Mouse (Mus musculus): ENCODE measurements around the gene Depdc1b.
A peak's percentile ranks its signal among the peaks of the same experiment; 100 is the strongest.

The Depdc1b gene

DNA sequence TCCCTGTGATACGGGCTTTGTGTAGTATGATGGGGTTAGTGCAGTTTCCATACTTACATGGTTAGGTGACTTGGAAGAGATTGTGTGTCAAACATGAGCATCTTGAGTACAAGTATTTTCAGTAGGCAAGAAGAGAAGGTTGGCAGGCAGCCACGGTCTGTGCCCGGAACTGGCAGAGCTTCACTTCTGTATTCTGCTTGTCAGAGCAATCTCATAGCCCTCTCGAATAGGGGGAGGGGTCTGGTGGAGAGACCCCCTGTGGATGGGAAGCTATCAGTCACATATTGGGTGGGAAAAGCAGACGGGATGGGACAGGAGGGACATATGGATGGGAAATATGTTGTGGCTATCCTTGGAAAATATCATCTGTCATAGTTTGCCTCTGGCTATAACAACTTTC lies 33.5 kb downstream of the Depdc1b start:
- peak in 1 of 2 experiments; percentile 25 for DNase-seq (ENCODE audit: low spot score in 2 of 2)

DNA sequence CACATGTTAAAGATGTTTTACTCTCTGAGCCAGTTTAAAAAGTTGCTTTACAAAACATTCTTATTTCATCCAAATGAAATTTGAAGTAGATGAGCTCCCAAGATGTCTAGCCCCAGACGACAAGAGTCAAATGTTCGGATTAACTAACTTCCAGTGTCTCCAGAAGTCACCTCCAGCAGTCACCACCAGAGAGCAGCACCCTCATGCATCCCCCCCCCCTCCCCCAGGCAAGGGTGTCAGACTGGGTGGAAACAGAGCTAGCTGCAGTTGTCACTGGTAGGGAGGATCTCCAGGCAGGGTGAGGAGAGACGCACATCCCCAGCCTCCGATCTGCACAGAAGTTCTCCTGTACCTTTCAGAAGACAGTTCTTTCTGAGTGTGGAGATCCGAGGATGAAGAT lies 37.6 kb downstream of the Depdc1b start:
- DNase-seq (ENCODE audit: low spot score in 2 of 2) = no peak

DNA sequence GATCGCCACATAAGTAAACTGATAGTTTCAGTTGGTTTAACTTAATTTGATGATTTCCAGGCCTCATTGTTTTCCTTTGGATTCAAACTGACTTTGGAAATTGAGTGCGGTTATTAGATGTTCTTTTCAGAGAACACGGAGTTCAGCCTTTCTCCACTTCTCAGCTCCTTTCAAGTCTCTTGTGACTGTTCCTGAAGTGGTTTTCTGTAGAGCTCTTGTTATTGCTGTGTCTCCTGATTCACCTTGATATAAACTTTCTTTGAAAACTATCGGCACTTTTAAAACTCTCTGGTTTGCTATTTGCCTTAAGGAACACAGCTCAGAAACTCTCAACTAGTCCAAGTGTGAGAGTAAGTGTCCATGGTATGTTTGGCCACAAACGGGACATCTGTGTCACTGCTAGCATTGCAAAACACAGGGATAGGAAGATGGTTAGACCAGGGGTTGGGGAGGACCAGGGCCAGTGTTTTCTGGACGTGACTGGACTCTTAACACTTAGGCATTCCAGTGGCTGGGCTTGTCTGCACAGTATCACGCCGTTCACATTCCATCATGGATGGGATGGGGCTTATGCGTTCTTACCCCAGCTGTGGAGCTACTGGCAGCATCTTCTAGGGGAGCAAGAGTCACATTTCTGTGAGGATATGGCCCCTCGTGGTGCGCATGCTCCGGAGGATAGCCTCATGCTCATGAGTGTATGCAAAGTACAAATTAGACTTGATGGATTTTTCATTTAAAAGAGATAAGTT lies 38.8 kb downstream of the Depdc1b start:
- no peak for DNase-seq (ENCODE audit: low spot score in 2 of 2)

DNA sequence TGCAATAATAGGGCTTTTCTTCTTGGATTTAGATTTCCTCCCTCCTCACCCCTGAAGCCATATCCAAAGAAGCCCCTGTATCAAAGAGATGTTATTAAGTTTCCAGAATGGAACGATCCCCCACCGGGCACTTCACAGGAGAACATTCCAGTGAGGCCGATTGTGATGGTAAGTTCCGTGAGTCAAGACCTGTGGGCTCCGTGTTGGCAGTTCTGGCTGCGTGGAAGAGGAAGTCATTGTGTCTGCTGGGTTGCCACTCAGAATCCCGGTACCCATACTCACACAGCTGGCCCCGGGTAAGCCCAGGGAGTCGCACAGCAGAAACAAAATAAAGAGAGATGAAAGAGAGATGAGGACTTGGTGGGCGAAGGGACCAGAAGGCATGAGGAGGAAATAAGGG lies 41.2 kb downstream of the Depdc1b start:
- DNase-seq (ENCODE audit: low spot score in 2 of 2) = no peak

GRCm38 (mm10) chr13:108358228-108358627 lies 42.1 kb downstream of the Depdc1b start:
- DNase-seq (ENCODE audit: low spot score in 2 of 2) = no peak

- DNase-seq (ENCODE audit: low spot score in 2 of 2) = no peak
These were observed 51.4 kb downstream of the Depdc1b start for GRCm38 (mm10) chr13:108367496-108367895.

DNA sequence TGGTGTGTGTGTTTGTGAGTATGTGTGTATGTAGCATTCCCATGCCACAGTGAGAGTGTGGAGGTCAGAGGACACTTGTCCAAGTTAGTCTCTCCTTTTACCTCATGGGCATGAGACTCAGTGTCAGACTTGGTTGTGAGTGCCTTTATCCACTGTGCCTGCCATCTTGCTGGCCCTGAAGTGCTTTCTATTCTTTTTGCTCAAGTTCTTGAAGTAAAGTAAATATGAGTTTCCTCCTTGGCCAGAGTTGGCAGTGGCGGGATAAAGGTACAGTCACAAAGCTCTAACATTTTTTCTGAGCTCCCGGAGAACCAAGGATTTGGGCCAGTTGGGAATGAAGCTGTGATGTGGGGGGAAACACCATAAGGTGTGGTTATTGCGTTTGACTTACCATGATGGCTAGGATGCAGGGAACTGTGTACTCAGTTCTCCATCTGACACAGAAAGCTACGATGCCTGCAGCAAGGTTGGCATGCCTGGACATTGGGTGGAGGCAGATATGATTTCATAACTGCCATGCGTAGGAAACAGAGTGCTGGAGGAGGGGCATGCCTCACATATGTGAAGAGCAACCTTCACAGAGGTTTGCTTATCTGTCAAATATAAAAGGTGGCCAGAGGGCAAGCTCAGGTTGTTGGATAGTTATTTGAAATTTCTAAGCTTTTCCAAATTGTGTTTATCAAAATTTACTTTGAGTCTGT lies 54.3 kb downstream of the Depdc1b start:
- no peak for DNase-seq (ENCODE audit: low spot score in 2 of 2)

DNA sequence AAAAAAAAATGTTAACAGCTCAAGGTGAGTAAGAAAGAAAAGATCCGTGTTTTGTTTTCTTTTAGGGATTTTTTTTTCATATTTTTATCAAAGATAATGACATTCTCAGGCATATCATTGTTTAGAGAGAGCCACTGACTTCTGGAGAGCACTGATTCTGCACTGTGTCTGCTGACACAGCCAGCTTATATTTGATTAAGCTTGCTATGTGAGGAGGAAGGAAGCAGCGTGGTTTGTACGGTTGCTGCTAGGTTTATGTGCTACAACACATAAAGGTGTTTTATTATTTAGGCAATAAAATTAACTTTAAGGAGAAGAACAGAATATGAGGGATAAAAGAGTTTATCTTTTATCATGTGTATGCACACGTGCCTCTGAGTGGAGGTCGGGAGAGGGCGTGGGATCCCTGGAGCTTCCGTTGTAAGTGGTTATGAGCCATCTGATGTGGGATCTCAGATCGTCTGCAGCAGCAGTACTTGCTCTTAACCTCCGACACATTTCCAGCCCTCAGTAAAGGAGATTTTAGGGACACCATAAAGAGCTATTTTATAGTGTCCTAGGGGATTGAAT lies 55.3 kb downstream of the Depdc1b start:
- no peak for DNase-seq (ENCODE audit: low spot score in 2 of 2)

DNA sequence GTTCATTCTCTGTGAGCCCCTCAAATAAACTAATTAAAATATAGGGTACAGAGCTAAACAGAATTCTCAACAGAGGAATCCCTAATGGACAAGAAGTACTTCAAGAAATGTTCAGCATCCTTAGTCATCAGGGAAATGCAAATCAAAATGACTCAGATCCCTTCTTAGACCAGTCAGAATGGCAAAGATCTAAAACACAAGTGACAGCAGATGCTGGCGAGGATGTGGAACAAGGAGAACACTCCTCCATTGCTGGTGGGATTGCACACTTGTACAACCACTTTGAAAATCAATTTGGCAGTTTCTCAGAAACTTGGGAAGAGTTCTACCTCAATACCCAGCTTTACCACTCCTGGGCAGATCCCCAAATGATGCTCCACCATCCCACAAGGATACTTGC lies 57.1 kb downstream of the Depdc1b start:
- DNase-seq (ENCODE audit: low spot score in 2 of 2) = no peak

DNA sequence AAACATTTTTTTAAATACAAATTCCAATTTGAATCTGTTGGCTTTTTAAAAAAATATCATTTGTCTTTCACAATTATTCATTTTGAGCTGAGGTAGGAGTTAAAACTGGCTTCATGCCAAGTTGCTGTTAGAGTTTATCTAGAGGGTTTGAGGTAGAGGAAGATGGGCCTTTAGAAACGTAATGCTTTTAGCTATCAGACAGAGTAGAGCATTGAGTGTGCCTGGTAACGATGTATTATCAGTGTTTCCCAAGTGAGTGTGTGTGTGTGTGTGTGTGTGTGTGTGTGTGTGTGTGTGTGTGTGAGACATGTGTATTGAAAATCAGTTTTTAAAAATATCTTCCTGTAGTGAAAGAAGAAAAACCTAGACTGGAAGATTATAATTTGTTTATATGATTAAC lies 60.5 kb downstream of the Depdc1b start:
- no peak for DNase-seq (ENCODE audit: low spot score in 2 of 2)

DNA sequence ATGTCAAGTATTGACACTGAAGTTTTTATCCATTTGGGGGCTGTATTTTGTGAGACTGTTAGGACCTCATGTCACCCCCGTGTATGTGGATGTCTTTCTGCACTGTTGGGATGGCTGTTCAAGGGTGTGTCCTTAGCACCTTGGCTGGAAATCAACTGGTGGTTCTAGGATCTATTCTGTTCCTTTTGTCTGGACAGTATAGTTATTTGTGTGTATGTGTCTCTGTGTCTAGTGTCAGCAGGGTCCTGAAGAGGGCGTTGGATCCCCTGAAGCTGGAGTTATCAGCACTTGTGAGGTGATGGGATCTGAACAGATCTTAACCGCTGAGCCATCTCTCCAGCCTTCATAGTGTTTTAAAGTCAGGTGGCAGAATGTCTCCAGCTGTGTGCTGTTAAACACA lies 65.0 kb downstream of the Depdc1b start:
- no peak for DNase-seq (ENCODE audit: low spot score in 2 of 2)

DNA sequence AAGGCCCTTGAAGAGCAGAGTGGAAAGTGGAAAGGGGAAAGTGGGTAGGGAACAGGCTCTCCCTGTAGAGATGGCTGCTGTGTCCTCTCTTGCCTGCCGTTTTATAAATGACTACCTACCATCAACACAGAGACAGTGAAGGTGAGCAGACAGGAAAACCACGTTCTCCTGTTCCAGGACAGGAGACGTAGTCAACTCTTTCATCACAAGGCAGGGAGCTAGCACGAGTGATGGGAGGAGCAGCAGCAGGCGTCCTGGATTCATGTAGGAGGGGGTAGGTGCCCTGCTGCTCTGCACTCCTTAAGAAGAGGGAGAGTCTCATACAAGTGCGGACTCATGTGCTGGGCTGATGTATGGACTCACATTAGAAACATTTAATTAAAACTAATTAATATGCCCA lies 66.9 kb downstream of the Depdc1b start:
- DNase-seq (ENCODE audit: low spot score in 2 of 2) = no peak

GRCm38 (mm10) chr13:108386058-108386457 lies 69.9 kb downstream of the Depdc1b start:
- DNase-seq (ENCODE audit: low spot score in 2 of 2) = no peak

- peak in 1 of 2 experiments; percentile 16 for DNase-seq (ENCODE audit: low spot score in 2 of 2)
These were observed 74.4 kb downstream of the Depdc1b start for GRCm38 (mm10) chr13:108390565-108390964.

DNA sequence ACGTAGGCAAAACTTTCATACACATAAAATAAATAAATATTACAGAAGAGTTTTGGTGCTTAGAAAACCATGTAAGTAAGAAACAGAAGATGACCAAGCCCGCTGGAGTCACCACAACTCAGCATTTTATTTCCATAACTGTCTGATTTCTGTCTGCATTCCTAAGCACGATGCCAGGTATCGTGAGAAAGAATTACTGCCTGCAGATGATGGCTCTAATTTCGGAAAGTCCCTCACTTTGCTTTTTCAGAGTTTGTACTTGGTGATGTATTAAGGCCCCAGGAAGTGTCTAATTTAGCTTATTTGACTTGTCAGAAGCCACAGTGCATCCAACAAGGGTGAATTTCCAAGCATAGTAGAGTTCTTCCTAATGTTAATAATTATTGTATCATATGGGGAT lies 87.1 kb downstream of the Depdc1b start:
- no peak for DNase-seq (ENCODE audit: low spot score in 2 of 2)

- no peak for DNase-seq (ENCODE audit: low spot score in 2 of 2)
These were observed 88.2 kb downstream of the Depdc1b start for GRCm38 (mm10) chr13:108404372-108404771.

- DNase-seq (ENCODE audit: low spot score in 2 of 2) = no peak
These were observed 99.3 kb downstream of the Depdc1b start for GRCm38 (mm10) chr13:108415464-108415863.

DNA sequence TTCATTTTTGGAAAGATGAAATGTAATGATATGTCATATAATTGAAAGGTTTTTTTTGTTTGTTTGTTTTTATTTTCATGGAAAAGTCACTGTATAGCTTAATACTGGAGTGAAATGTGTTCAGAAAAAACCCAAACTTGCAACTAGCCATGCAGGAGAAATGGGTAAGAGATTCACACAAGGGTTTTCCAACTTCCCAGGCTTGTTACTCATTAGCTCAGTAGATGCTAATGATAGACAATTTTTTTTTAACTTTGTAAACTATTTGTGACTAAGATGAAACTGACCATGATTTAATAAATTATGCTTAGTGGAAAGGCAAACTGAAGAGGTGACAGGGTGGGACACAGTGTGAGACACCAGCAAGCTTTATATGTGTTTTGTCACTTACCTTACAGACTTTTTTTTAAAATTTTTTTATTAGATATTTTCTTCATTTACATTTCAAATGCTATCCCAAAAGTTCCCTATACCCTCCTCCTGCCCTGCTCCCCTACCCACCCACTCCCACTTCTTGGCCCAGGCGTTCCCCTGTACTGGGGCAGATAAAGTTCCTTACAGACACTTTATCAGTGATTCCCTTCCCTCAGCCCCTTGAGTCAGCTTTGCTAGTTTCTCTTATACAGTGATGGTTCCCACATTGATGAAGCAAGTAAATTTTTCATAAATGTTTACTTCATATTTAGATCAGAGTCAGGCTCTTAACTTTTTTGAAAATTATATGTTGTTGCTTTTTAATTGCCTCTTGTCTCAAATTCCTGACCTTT lies 102.8 kb downstream of the Depdc1b start:
- no peak for DNase-seq (ENCODE audit: low spot score in 2 of 2)

DNA sequence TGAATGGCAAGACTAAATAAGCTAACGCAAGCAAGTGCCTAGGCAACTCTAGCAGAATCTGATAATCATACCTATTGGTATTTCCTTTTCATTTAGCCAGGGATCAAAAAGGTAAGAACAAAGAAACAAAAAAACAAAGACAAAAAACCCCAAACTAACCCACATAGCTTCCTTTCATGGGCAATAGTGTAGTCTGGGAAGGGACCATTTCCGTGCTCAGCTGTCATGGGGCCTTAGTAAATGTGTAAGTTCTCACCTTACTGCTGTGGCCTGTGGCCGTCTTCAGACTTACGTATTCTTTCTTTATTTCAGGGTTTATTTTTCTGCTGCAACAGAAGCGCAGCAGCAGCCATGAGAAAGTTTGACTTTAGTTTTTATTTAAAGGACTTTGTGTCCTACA lies 110.2 kb downstream of the Depdc1b start:
- DNase-seq (ENCODE audit: low spot score in 2 of 2) = no peak

DNA sequence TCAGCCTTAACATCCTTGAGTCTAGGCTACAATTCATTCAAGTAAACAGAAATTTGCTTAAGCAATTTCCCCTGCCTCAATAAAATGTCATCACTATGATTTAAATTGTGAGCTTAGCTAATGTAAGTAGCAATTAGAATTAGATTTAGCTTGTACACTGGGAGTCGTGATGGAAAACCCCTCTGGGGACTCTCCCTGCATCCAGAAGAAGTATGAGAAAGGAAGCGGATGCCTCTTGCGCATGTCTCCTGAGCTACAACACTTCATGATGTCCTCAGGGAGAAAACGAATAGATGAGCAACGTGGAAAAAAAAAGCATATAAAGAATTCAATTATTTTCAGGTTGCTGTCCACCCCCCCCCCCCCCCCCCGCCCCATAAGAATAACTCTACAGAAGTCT lies 112.7 kb downstream of the Depdc1b start:
- DNase-seq (ENCODE audit: low spot score in 2 of 2) = no peak

- DNase-seq (ENCODE audit: low spot score in 2 of 2) = no peak
These were observed 113.5 kb downstream of the Depdc1b start for GRCm38 (mm10) chr13:108429623-108430022.

- no peak for DNase-seq (ENCODE audit: low spot score in 2 of 2)
These were observed 115.6 kb downstream of the Depdc1b start for GRCm38 (mm10) chr13:108431776-108432175.

Data from frontal cortex, postnatal 10 days (tissue).